ENCODE assay signal across 16 mouse cellular contexts in genomic region chr11:69656065-69656455, GRCm38 (mm10). TPM values are rescaled to one million over a fixed set of nuclear protein-coding genes. Genes with fewer than 3 reads are reported as not detected.
DNase-seq lines count a peak whose midpoint lies in the region; ATAC-seq and TF ChIP-seq lines count a peak whose summit lies in the region.
"Had no signal": no experiment of that assay in that cellular context is flagged by ENCODE, and none has a peak within 500 bp of the region (broad histone marks: within the 10 kb centered on the region; RNA-seq: fewer than 3 reads in every experiment).

No protein-coding gene starts in this region.

- H3K27me3 ChIP-seq in forebrain, embryonic 10.5 days (ENCODE audit: poor library complexity, severe bottlenecking): no peaks in the 10 kb centered on the region
- no peaks in the 10 kb centered on the region for H3K27me3 ChIP-seq in forebrain, embryonic 16.5 days (replicated peaks; ENCODE audit: control insufficient read depth, insufficient read depth, low read length)
- H3K27me3 ChIP-seq in liver, embryonic 12.5 days (replicated peaks): no peaks in the 10 kb centered on the region
- H3K27me3 ChIP-seq in liver, postnatal 0 days (ENCODE audit: insufficient read depth, low read length): no peaks in the 10 kb centered on the region
- no peaks in the 10 kb centered on the region for H3K27me3 ChIP-seq in embryonic facial prominence, embryonic 13.5 days
- no peaks in the 10 kb centered on the region for H3K27me3 ChIP-seq in stomach, postnatal 0 days (ENCODE audit: control insufficient read depth, insufficient read depth, low read length)
- H3K27me3 ChIP-seq: forebrain, embryonic 12.5 days; Patski had no signal

- WGBS in forebrain, embryonic 10.5 days: 87% methylated on average over 5 of the region's 5 CpGs
- WGBS in forebrain, embryonic 16.5 days: 90% methylated on average over 5 of the region's 5 CpGs
- 83% methylated on average over 5 of the region's 5 CpGs for WGBS in liver, embryonic 12.5 days (ENCODE audit: insufficient replicate concordance)
- WGBS in liver, postnatal 0 days (ENCODE audit: insufficient replicate concordance): 79% methylated on average over 5 of the region's 5 CpGs
- 50% methylated on average over 5 of the region's 5 CpGs for WGBS in embryonic facial prominence, embryonic 13.5 days
- 59% methylated on average over 5 of the region's 5 CpGs for WGBS in stomach, postnatal 0 days

- H3K4me3 ChIP-seq in forebrain, embryonic 10.5 days: peak overlapping the region; percentile 29
- H3K4me3 ChIP-seq in forebrain, embryonic 16.5 days (replicated peaks; ENCODE audit: low read length): no peak overlapping the region
- H3K4me3 ChIP-seq in liver, embryonic 12.5 days: no peak overlapping the region
- H3K4me3 ChIP-seq in liver, postnatal 0 days (ENCODE audit: low read depth, low read length): no peak overlapping the region
- H3K4me3 ChIP-seq in embryonic facial prominence, embryonic 13.5 days: no peak overlapping the region
- H3K4me3 ChIP-seq in stomach, postnatal 0 days (ENCODE audit: low read depth, low read length): peak overlapping the region; percentile 27
- H3K4me3 ChIP-seq: forebrain, embryonic 12.5 days had no signal

- DNase-seq in forebrain, embryonic 10.5 days (ENCODE audit: extremely low spot score, low spot score): no peak
- DNase-seq in liver, postnatal 0 days: no peak
- DNase-seq in stomach, postnatal 0 days (ENCODE audit: low spot score): no peak
- DNase-seq in left cerebral cortex, adult 18-20 months (ENCODE audit: low spot score in 2 of 2): no peak
- DNase-seq in retina, embryonic 14.5 days (ENCODE audit: low spot score): no peak

- H3K4me1 ChIP-seq in forebrain, embryonic 10.5 days: peaks cover 45% of the 10 kb centered on the region
- H3K4me1 ChIP-seq in forebrain, embryonic 16.5 days (replicated peaks; ENCODE audit: control insufficient read depth, insufficient read depth, low read length): peaks cover 11% of the 10 kb centered on the region; the same call in 1 of the 2 replicates
- H3K4me1 ChIP-seq in liver, embryonic 12.5 days: peaks cover 53% of the 10 kb centered on the region
- H3K4me1 ChIP-seq in liver, postnatal 0 days (ENCODE audit: insufficient read depth): peaks cover 8% of the 10 kb centered on the region
- peaks cover 28% of the 10 kb centered on the region for H3K4me1 ChIP-seq in embryonic facial prominence, embryonic 13.5 days
- H3K4me1 ChIP-seq in stomach, postnatal 0 days (replicated peaks; ENCODE audit: control insufficient read depth, insufficient read depth): no peaks in the 10 kb centered on the region

- no peak for TF ChIP-seq EP300 in liver, postnatal 0 days (IDR thresholded peaks at IDR 0.05; ENCODE audit: low read depth)
- TF ChIP-seq EP300 in stomach, postnatal 0 days (optimal IDR thresholded peaks at IDR 0.05): no peak

- H3K9me3 ChIP-seq in forebrain, embryonic 10.5 days: no peaks in the 10 kb centered on the region
- no peaks in the 10 kb centered on the region for H3K9me3 ChIP-seq in forebrain, embryonic 16.5 days (ENCODE audit: control insufficient read depth, low read length)
- H3K9me3 ChIP-seq in liver, embryonic 12.5 days (replicated peaks): no peaks in the 10 kb centered on the region
- H3K9me3 ChIP-seq in liver, postnatal 0 days (ENCODE audit: low read length): no peaks in the 10 kb centered on the region
- no peaks in the 10 kb centered on the region for H3K9me3 ChIP-seq in embryonic facial prominence, embryonic 13.5 days
- no peaks in the 10 kb centered on the region for H3K9me3 ChIP-seq in stomach, postnatal 0 days (ENCODE audit: control insufficient read depth, low read length)
- H3K9me3 ChIP-seq: forebrain, embryonic 12.5 days had no signal

- H3K9ac ChIP-seq in forebrain, embryonic 16.5 days (replicated peaks; ENCODE audit: low read depth, low read length): no peak overlapping the region
- H3K9ac ChIP-seq in liver, embryonic 12.5 days: peak overlapping the region; percentile 40; the same call in 1 of the 2 replicates
- no peak overlapping the region for H3K9ac ChIP-seq in liver, postnatal 0 days (replicated peaks)
- H3K9ac ChIP-seq in embryonic facial prominence, embryonic 13.5 days: peak overlapping the region; percentile 56; the same call in 1 of the 2 replicates
- no peak overlapping the region; the same call in 1 of the 2 replicates for H3K9ac ChIP-seq in stomach, postnatal 0 days (ENCODE audit: low read length)
- H3K9ac ChIP-seq: forebrain, embryonic 12.5 days had no signal

- no peak for ATAC-seq in forebrain, embryonic 16.5 days
- ATAC-seq in liver, embryonic 12.5 days: no peak
- ATAC-seq in liver, postnatal 0 days: no peak
- ATAC-seq in embryonic facial prominence, embryonic 13.5 days (ENCODE audit: insufficient number of reproducible peaks, insufficient read depth, low FRiP score, low TSS enrichment, low read depth): no peak
- ATAC-seq in stomach, postnatal 0 days (ENCODE audit: low FRiP score, low TSS enrichment): no peak

- peaks cover 91% of the 10 kb centered on the region for H3K36me3 ChIP-seq in forebrain, embryonic 10.5 days (replicated peaks)
- peaks cover 17% of the 10 kb centered on the region for H3K36me3 ChIP-seq in forebrain, embryonic 16.5 days (ENCODE audit: control insufficient read depth, insufficient read depth)
- peaks cover 83% of the 10 kb centered on the region for H3K36me3 ChIP-seq in liver, embryonic 12.5 days
- peaks cover 50% of the 10 kb centered on the region for H3K36me3 ChIP-seq in liver, postnatal 0 days (replicated peaks; ENCODE audit: insufficient read depth, low read length)
- H3K36me3 ChIP-seq in embryonic facial prominence, embryonic 13.5 days: peaks cover 68% of the 10 kb centered on the region
- peaks cover 29% of the 10 kb centered on the region for H3K36me3 ChIP-seq in stomach, postnatal 0 days (ENCODE audit: control insufficient read depth, insufficient read depth, low read length)

- H3K27ac ChIP-seq in forebrain, embryonic 10.5 days: no peak overlapping the region
- no peak overlapping the region for H3K27ac ChIP-seq in forebrain, embryonic 16.5 days (ENCODE audit: low read length)
- H3K27ac ChIP-seq in liver, embryonic 12.5 days: 0 out of 2 replicates have a peak overlapping the region, but pooled peaks have one; percentile 34
- no peak overlapping the region for H3K27ac ChIP-seq in liver, postnatal 0 days (ENCODE audit: low read depth)
- H3K27ac ChIP-seq in embryonic facial prominence, embryonic 13.5 days: 0 out of 2 replicates have a peak overlapping the region, but pooled peaks have one; percentile 66
- H3K27ac ChIP-seq in stomach, postnatal 0 days (replicated peaks): peak overlapping the region; percentile 86

- no peak for TF ChIP-seq CTCF in liver, postnatal 0 days (IDR thresholded peaks at IDR 0.05; ENCODE audit: low read depth)
- no peak for TF ChIP-seq CTCF in stomach, postnatal 0 days (IDR thresholded peaks at IDR 0.05; ENCODE audit: low read depth)

- no peak overlapping the region for H3K4me2 ChIP-seq in forebrain, embryonic 16.5 days (ENCODE audit: low read length)
- peak overlapping the region; percentile 30; the same call in 1 of the 2 replicates for H3K4me2 ChIP-seq in liver, embryonic 12.5 days
- H3K4me2 ChIP-seq in liver, postnatal 0 days (ENCODE audit: low read depth, low read length): no peak overlapping the region
- H3K4me2 ChIP-seq in embryonic facial prominence, embryonic 13.5 days: 0 out of 2 replicates have a peak overlapping the region, but pooled peaks have one; percentile 32
- peak overlapping the region; percentile 48 for H3K4me2 ChIP-seq in stomach, postnatal 0 days (replicated peaks; ENCODE audit: low read depth)
- H3K4me2 ChIP-seq: forebrain, embryonic 12.5 days; midbrain, embryonic 11.5 days had no signal

RNA-seq across cellular contexts. Expression of gene Sox15, which starts 0.9 kb away (rescaled TPM):
- polyA plus RNA-seq in forebrain, embryonic 10.5 days (2016; fragmentation: Nextera tagmentation; extraction: Ambion mirVana): not detected in 2 replicates
- polyA plus RNA-seq in forebrain, embryonic 16.5 days (2015; fragmentation: Nextera tagmentation; extraction: Ambion mirVana): not detected in 2 replicates
- not detected in 2 replicates for polyA plus RNA-seq in liver, embryonic 12.5 days (2016; fragmentation: Nextera tagmentation; extraction: Ambion mirVana)
- polyA plus RNA-seq in liver, postnatal 0 days (2015; fragmentation: Nextera tagmentation; extraction: Ambion mirVana): 0.13 TPM in 1 of 2 replicates, not detected in the other
- polyA plus RNA-seq in embryonic facial prominence, embryonic 13.5 days (2015; fragmentation: Nextera tagmentation; extraction: Ambion mirVana): 0.41 and 0.63 TPM in 2 replicates
- 7.7 and 7.9 TPM in 2 replicates for polyA plus RNA-seq in stomach, postnatal 0 days (2015; fragmentation: Nextera tagmentation; extraction: Ambion mirVana)
- total RNA-seq in left cerebral cortex, adult 18-20 months (2021): not detected
- total RNA-seq: adrenal gland, adult 2 months; gastrocnemius, postnatal 36 days; heart, postnatal 10 days; layer of hippocampus, adult 8-10 months had no signal
- polyA plus RNA-seq: forebrain, embryonic 12.5 days; neural tube, embryonic 14.5 days had no signal

RNA-seq across cellular contexts. Expression of gene Mpdu1, which starts 6.4 kb away (rescaled TPM):
- polyA plus RNA-seq in forebrain, embryonic 10.5 days (2016; fragmentation: Nextera tagmentation; extraction: Ambion mirVana): 81.8 and 82.9 TPM in 2 replicates
- polyA plus RNA-seq in forebrain, embryonic 16.5 days (2015; fragmentation: Nextera tagmentation; extraction: Ambion mirVana): 82.1 and 90.4 TPM in 2 replicates
- polyA plus RNA-seq in liver, embryonic 12.5 days (2016; fragmentation: Nextera tagmentation; extraction: Ambion mirVana): 38.2 and 39.4 TPM in 2 replicates
- 36.9 and 41.0 TPM in 2 replicates for polyA plus RNA-seq in liver, postnatal 0 days (2015; fragmentation: Nextera tagmentation; extraction: Ambion mirVana)
- 54.3 and 74.9 TPM in 2 replicates for polyA plus RNA-seq in embryonic facial prominence, embryonic 13.5 days (2015; fragmentation: Nextera tagmentation; extraction: Ambion mirVana)
- polyA plus RNA-seq in stomach, postnatal 0 days (2015; fragmentation: Nextera tagmentation; extraction: Ambion mirVana): 69.1 and 72.6 TPM in 2 replicates
- 10 to 100 TPM; 47.5 to 58.2 TPM for total RNA-seq in left cerebral cortex, adult 18-20 months (2021)

RNA-seq across cellular contexts. Expression of gene Cd68, which starts 9.9 kb away (rescaled TPM):
- 5.5 and 5.8 TPM in 2 replicates for polyA plus RNA-seq in forebrain, embryonic 10.5 days (2016; fragmentation: Nextera tagmentation; extraction: Ambion mirVana)
- 6.4 and 7.8 TPM in 2 replicates for polyA plus RNA-seq in forebrain, embryonic 16.5 days (2015; fragmentation: Nextera tagmentation; extraction: Ambion mirVana)
- 14.5 and 15.0 TPM in 2 replicates for polyA plus RNA-seq in liver, embryonic 12.5 days (2016; fragmentation: Nextera tagmentation; extraction: Ambion mirVana)
- 30.1 and 32.5 TPM in 2 replicates for polyA plus RNA-seq in liver, postnatal 0 days (2015; fragmentation: Nextera tagmentation; extraction: Ambion mirVana)
- 11.4 and 11.9 TPM in 2 replicates for polyA plus RNA-seq in embryonic facial prominence, embryonic 13.5 days (2015; fragmentation: Nextera tagmentation; extraction: Ambion mirVana)
- 16.7 and 17.9 TPM in 2 replicates for polyA plus RNA-seq in stomach, postnatal 0 days (2015; fragmentation: Nextera tagmentation; extraction: Ambion mirVana)
- total RNA-seq in left cerebral cortex, adult 18-20 months (2021): 10 to 100 TPM; 15.1 to 15.5 TPM

RNA-seq across cellular contexts. Expression of gene Eif4a1, which starts 16.2 kb away (rescaled TPM):
- 725 and 747 TPM in 2 replicates for polyA plus RNA-seq in forebrain, embryonic 10.5 days (2016; fragmentation: Nextera tagmentation; extraction: Ambion mirVana)
- 563 and 599 TPM in 2 replicates for polyA plus RNA-seq in forebrain, embryonic 16.5 days (2015; fragmentation: Nextera tagmentation; extraction: Ambion mirVana)
- polyA plus RNA-seq in liver, embryonic 12.5 days (2016; fragmentation: Nextera tagmentation; extraction: Ambion mirVana): 393 and 408 TPM in 2 replicates
- polyA plus RNA-seq in liver, postnatal 0 days (2015; fragmentation: Nextera tagmentation; extraction: Ambion mirVana): 199 and 203 TPM in 2 replicates
- polyA plus RNA-seq in embryonic facial prominence, embryonic 13.5 days (2015; fragmentation: Nextera tagmentation; extraction: Ambion mirVana): 514 and 625 TPM in 2 replicates
- 339 and 351 TPM in 2 replicates for polyA plus RNA-seq in stomach, postnatal 0 days (2015; fragmentation: Nextera tagmentation; extraction: Ambion mirVana)
- 100 to 1,000 TPM; 289 to 295 TPM for total RNA-seq in left cerebral cortex, adult 18-20 months (2021)

RNA-seq across cellular contexts. Expression of gene Fxr2, which starts 23.3 kb away (rescaled TPM):
- polyA plus RNA-seq in forebrain, embryonic 10.5 days (2016; fragmentation: Nextera tagmentation; extraction: Ambion mirVana): 32.5 and 34.6 TPM in 2 replicates
- polyA plus RNA-seq in forebrain, embryonic 16.5 days (2015; fragmentation: Nextera tagmentation; extraction: Ambion mirVana): 37.1 and 47.7 TPM in 2 replicates
- polyA plus RNA-seq in liver, embryonic 12.5 days (2016; fragmentation: Nextera tagmentation; extraction: Ambion mirVana): 22.5 and 23.4 TPM in 2 replicates
- 6.8 TPM in 2 replicates for polyA plus RNA-seq in liver, postnatal 0 days (2015; fragmentation: Nextera tagmentation; extraction: Ambion mirVana)
- polyA plus RNA-seq in embryonic facial prominence, embryonic 13.5 days (2015; fragmentation: Nextera tagmentation; extraction: Ambion mirVana): 36.6 and 44.1 TPM in 2 replicates
- polyA plus RNA-seq in stomach, postnatal 0 days (2015; fragmentation: Nextera tagmentation; extraction: Ambion mirVana): 10.8 and 11.6 TPM in 2 replicates
- total RNA-seq in left cerebral cortex, adult 18-20 months (2021): 100 to 1,000 TPM; 148 TPM

Comparison
In these comparisons a context has a peak if more than half of its experiments do, and no peak if none do; other contexts are left out.
1. H3K27ac ChIP-seq: peak in liver, embryonic 12.5 days (single experiment), embryonic facial prominence, embryonic 13.5 days (single experiment) and stomach, postnatal 0 days (single experiment); none in forebrain, embryonic 10.5 days (single experiment), forebrain, embryonic 16.5 days (single experiment) and liver, postnatal 0 days (single experiment).
2. H3K4me3 ChIP-seq: peak in forebrain, embryonic 10.5 days (single experiment) and stomach, postnatal 0 days (single experiment); none in forebrain, embryonic 16.5 days (single experiment), liver, embryonic 12.5 days (single experiment), liver, postnatal 0 days (single experiment) and embryonic facial prominence, embryonic 13.5 days (single experiment).
3. H3K4me2 ChIP-seq: peak in liver, embryonic 12.5 days (single experiment), embryonic facial prominence, embryonic 13.5 days (single experiment) and stomach, postnatal 0 days (single experiment); none in forebrain, embryonic 16.5 days (single experiment) and liver, postnatal 0 days (single experiment).
4. H3K9ac ChIP-seq: peak in liver, embryonic 12.5 days (single experiment) and embryonic facial prominence, embryonic 13.5 days (single experiment); none in forebrain, embryonic 16.5 days (single experiment), liver, postnatal 0 days (single experiment) and stomach, postnatal 0 days (single experiment).